Mouse (Mus musculus) ES-Bruce4 (cell line): ENCODE results near the gene Tgfbi. TPM values are rescaled to one million over a fixed set of nuclear protein-coding genes. Genes with fewer than 3 reads are reported as not detected.

Experiments
- H3K27ac ChIP-seq: 2 replicates; pipeline ENCODE4 v1.5.1; 2012; ENCODE audit warnings: low read length, inconsistent platforms; ENCODE audit not compliant: insufficient read depth
- H3K27me3 ChIP-seq: 2 replicates; pipeline ENCODE4 v1.6.1; 2012; ENCODE audit warnings: mild to moderate bottlenecking, low read length, inconsistent platforms; ENCODE audit not compliant: control insufficient read depth, poor library complexity, insufficient read depth, severe bottlenecking
- H3K36me3 ChIP-seq: 2 replicates; pipeline ENCODE4 v1.6.1; 2012; ENCODE audit warnings: inconsistent platforms, mild to moderate bottlenecking, low read length, moderate library complexity; ENCODE audit not compliant: control insufficient read depth, poor library complexity, insufficient read depth, severe bottlenecking
- H3K4me1 ChIP-seq: one replicate; pipeline ENCODE4 v1.8.1; 2011; ENCODE audit warnings: low read length; ENCODE audit not compliant: control insufficient read depth, insufficient read depth
- H3K4me3 ChIP-seq: 2 replicates; pipeline ENCODE4 v1.5.1; 2011; ENCODE audit warnings: low read depth, mild to moderate bottlenecking, low read length
- H3K9ac ChIP-seq: 2 replicates; pipeline ENCODE4 v1.6.1; 2012; ENCODE audit warnings: low read depth, mild to moderate bottlenecking, inconsistent platforms; ENCODE audit not compliant: poor library complexity, severe bottlenecking
- H3K9me3 ChIP-seq: replicated peaks from 2 replicates; pipeline ENCODE4 v1.6.1; 2012; ENCODE audit warnings: mild to moderate bottlenecking, low read length, inconsistent platforms; ENCODE audit not compliant: control insufficient read depth, poor library complexity, insufficient read depth, severe bottlenecking
- CTCF ChIP-seq: IDR thresholded peaks from one replicate; pipeline ENCODE4 v1.8.1; 2011; ENCODE audit warnings: low read depth, low read length
- EP300 ChIP-seq: IDR thresholded peaks from 2 replicates; pipeline ENCODE4 v1.6.1; 2011; ENCODE audit warnings: low read depth, low read length; ENCODE audit not compliant: insufficient read depth
- POLR2A ChIP-seq: IDR thresholded peaks from one replicate; pipeline ENCODE4 v1.8.1; 2011; ENCODE audit warnings: low read length; ENCODE audit not compliant: insufficient read depth
- polyA plus RNA-seq: library from polyadenylated mRNA; stranded (reverse); fragments of >200 nt; gene quantifications from 2 replicates; pipeline ENCODE4 v1.2.4, GENCODE M21; 2011; ENCODE audit warnings: low read depth; ENCODE audit not compliant: missing spikeins, insufficient read depth, insufficient read length

Gene Tgfbi
- polyA plus RNA-seq, 1 experiment = 1.9 TPM

DNA sequence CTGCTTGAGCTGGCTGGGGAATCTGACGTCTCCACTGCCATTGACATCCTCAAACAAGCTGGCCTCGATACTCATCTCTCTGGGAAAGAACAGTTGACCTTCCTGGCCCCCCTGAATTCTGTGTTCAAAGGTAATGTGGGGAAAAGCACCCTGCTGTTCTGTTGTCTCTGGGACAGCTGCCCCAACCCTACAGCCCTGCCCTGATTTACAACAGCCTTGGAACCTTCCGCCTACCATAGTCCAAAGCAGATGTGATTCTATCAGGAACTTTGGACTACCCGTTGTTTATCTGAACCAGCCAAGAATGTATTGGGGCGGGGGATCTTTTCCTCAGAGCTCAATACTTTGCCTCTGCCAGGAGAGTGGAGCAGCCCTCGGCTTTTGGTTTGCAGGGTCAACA lies 21.2 kb downstream of the Tgfbi start:
- Histone ChIP-seq H3K4me1 (no peaks in the 10 kb centered on the region), H3K36me3 (no peaks in the 10 kb centered on the region), H3K27me3 (no peaks in the 10 kb centered on the region), H3K9me3 (no peaks in the 10 kb centered on the region), H3K4me3 (no peak overlapping the region), H3K27ac (no peak overlapping the region), H3K9ac (no peak overlapping the region)
- TF ChIP-seq POLR2A = no peak
- no peak for TF ChIP-seq CTCF
- TF ChIP-seq EP300 = no peak

DNA sequence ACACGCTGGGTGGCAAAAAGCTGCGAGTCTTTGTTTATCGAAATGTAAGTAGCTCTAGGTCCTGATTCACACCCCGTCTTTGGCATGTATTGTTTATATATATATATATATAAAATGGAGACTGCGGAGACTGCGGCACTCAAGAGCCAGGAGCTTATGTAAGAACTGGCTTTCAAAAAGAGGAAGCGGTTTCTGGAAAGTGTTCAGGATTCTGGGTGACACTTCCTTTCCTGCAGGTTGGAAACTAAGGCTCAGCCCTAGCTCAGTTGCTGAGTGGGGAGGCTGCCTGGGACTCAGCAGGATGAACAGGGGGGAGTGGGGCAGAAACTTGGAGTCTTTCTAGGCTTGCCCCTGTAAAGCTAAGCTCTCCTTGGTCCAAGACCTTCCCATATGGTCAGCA lies 22.0 kb downstream of the Tgfbi start:
- TF ChIP-seq CTCF (no peak), POLR2A (no peak), EP300 (no peak)
- Histone ChIP-seq H3K27ac (no peak overlapping the region), H3K27me3 (no peaks in the 10 kb centered on the region), H3K9me3 (no peaks in the 10 kb centered on the region), H3K36me3 (no peaks in the 10 kb centered on the region), H3K4me3 (no peak overlapping the region), H3K4me1 (no peaks in the 10 kb centered on the region), H3K9ac (no peak overlapping the region)

DNA sequence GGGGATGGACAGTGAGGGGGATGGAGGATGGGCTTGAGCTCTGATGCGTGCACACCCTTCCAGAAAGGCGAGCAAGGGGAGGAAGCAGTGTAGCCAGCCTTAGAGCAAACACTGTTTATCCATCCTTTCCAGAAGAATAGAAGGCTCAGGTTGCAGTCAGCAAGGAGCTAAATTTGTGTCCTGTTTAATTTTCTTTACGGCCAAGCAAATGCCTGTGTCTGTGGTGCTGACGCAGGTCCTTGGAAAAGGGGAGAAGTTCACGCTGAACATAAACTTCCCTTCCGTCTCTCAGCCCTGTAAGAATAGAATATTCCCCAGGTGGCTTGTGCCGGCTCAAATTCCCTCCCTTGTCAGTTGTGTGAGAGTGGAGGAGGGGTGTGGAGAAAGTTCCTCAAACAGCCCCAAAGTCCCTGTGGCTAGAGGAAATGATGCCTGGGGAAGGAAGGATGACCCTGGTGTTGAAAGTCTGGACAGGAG lies 24.9 kb downstream of the Tgfbi start:
- TF ChIP-seq EP300 = no peak
- no peak for TF ChIP-seq CTCF
- H3K27me3 ChIP-seq = no peaks in the 10 kb centered on the region
- no peak overlapping the region for H3K27ac ChIP-seq

DNA sequence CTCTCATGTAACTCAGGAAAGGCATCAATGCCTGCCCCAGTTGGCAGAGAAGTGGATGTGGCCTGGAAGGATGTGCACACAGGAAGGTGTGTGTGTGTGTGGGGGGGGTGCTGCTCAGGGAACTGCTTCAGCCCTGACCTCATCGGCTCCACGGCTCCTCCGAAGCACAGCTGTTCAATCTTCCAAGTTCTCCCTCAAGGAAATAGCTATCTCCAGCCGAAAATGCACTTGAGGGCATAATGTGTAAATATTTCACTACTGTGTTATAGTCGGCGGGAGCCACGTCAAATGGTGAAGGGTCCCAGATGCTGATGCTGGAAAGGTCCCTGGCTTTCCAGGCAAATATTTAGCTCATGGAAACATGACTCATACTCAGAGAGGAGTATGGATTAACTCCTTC lies 25.6 kb downstream of the Tgfbi start:
- no peak overlapping the region for H3K27ac ChIP-seq
- H3K36me3 ChIP-seq = no peaks in the 10 kb centered on the region

More for the DNA sequence above, 24.9 kb downstream of the Tgfbi start:
- H3K4me3 ChIP-seq = no peak overlapping the region
- no peaks in the 10 kb centered on the region for H3K36me3 ChIP-seq
- no peaks in the 10 kb centered on the region for H3K4me1 ChIP-seq
- H3K9ac ChIP-seq = no peak overlapping the region
- no peaks in the 10 kb centered on the region for H3K9me3 ChIP-seq

DNA sequence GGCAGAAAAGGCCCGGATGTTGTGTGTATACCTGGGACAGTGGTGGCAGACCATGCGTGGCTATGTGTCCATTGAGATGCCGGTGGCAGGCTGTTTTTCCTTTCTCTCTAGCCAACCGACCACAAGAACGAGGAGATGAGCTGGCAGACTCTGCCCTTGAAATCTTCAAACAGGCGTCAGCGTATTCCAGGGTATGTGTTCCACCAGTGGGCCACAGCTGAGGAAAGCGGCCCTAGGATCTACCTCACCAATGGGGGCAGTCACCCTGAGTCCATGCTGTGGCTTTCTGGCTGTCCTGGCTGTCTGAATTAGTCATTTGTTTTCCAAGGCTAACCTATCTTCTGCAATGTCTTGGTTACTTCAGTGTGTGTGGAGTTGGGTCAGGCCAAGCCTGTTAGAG lies 27.7 kb downstream of the Tgfbi start:
- no peak for TF ChIP-seq CTCF
- H3K27me3 ChIP-seq = no peaks in the 10 kb centered on the region
- H3K4me1 ChIP-seq = no peaks in the 10 kb centered on the region
- H3K27ac ChIP-seq = no peak overlapping the region
- H3K9me3 ChIP-seq = no peaks in the 10 kb centered on the region
- H3K4me3 ChIP-seq = no peak overlapping the region
- no peaks in the 10 kb centered on the region for H3K36me3 ChIP-seq
- no peak overlapping the region for H3K9ac ChIP-seq

More for the DNA sequence above, 25.6 kb downstream of the Tgfbi start:
- TF ChIP-seq POLR2A (no peak), CTCF (no peak), EP300 (no peak)
- Histone ChIP-seq H3K9ac (no peak overlapping the region), H3K4me1 (no peaks in the 10 kb centered on the region), H3K4me3 (no peak overlapping the region), H3K27me3 (no peaks in the 10 kb centered on the region), H3K9me3 (no peaks in the 10 kb centered on the region)

DNA sequence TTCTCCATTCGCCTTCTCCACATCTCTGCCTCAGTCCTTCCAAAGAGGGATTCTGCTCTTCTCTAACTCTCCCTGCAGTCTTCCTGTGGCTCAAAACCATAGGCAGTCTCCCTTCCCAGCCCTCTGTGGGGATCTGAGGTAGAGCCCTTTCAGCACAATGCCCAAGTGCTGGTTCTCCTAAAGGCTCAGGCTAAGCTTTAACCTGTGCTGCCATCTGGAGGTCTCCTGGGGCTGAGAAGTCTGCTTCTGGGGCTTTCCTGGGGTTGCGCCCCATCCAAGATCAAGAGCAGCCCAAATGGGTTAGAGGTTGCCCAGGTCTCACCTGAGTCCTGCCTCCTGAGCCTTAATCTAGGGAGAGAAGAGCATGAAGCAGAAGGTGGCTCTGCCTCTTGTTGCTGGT lies 32.4 kb downstream of the Tgfbi start:
- no peak overlapping the region for H3K27ac ChIP-seq

More for the DNA sequence above, 32.4 kb downstream of the Tgfbi start:
- H3K9ac ChIP-seq = no peak overlapping the region
- TF ChIP-seq EP300 = no peak
- TF ChIP-seq CTCF = no peak
- TF ChIP-seq POLR2A = no peak
- H3K27me3 ChIP-seq = no peaks in the 10 kb centered on the region
- H3K9me3 ChIP-seq = no peaks in the 10 kb centered on the region
- H3K4me1 ChIP-seq = no peaks in the 10 kb centered on the region
- no peak overlapping the region for H3K4me3 ChIP-seq
- H3K36me3 ChIP-seq = no peaks in the 10 kb centered on the region
